Mouse (Mus musculus) MN1 (cell line): ENCODE measurements around the gene Amz2.

Source experiments
- DNase-seq: peaks from one replicate; pipeline ENCODE4 v3.0.0-alpha.2; 2016; ENCODE audit warnings: low spot score

Gene Amz2

DNA sequence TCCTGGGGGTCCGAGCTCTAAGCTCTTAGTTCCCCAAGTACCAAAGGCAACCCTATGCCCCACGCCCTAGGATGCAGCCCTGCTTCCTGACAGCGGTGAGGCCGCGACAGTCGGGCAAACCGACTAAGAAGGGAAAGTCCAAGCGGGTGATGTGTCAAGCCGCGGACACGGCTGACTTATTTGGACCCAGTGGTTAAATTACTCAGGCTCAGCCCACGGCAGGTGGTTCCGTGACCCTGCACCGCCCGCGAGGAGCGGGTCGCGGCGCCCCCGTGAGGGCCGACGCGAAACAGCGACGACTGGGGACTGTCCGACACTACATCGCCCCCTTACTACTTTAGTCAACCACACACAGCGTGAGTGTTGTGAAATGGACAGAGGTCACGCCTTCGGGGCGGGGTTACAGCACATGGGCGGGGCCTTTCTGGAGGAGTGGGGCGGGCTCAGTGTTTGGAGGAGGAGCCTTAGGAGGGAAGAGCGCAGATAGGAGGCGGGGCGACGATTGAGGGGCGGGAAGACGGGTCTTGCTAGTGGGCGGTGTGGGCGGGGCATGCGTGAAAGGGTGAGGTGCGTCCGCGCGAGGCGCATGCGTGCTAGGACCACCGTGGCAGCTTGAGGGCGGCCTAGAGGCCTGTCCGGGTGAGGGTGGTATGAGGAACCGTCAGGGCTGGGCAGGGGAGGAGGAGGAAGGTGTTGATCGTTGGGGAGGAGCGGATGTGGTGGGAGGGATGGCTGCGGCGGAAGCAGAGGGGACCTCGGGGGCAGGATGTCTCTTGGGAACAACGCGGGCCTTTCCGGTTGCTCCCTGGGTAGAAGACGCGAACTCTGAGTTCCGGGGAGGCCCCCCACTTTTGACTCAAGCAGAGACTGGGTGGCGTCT, at the start of gene Amz2:
Gene Amz2, plus strand, starts transcription at position 555 of the 880 bp plus-strand sequence.
- peak; percentile 99 for DNase-seq

DNA sequence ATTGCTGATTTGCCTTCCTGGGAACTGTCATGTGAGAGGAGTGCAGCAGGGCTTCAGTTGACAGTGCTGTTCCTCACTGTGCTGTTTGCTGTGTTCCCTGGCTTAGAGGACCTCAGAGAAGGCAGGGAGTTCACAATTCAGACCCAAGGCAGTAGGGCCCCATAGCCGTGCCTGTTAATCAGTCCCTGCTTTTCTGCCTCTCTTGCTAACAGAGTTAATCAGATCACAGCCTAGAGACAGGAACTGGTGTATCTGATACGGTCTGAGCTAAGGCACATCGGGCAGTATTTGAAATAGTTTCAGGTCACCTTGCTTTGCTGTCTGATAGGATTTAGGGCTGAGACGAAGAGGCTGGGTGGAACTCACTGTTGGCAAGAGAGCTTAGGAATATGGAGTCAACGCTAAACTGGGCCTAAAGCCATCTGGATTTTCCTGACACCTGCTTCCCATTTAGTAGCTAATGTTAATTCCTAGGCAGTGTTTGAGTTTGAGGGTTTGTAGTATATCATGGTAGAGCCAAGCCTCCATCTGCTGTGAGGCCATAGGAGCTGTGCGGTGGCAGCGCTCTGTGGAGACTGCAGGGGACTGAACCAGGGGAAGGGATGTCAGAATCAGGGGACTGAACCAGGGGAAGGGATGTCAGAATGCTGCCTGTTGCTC, 49.1 kb upstream of the Amz2 start:
- peak; percentile 48 for DNase-seq

DNA sequence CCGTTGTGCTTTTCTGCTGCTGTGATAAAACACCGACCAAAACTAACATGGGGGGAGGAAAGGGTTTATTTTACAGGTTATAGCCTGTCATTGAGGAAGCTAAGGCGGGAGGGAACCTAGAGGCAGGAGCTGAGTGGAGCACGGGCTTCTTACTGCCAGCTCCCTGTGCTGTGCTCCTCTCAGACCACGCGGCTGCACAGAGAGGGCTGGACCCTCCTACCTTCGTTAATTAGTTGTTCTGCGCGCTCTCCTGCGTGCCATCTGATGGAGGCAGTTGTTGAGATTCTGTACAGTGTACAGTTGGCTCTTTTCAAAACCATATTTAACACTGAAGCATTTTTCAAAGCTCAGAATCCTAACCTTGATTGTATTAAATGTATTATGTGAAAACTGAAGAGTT, 48.3 kb upstream of the Amz2 start:
- DNase-seq, result no peak

DNA sequence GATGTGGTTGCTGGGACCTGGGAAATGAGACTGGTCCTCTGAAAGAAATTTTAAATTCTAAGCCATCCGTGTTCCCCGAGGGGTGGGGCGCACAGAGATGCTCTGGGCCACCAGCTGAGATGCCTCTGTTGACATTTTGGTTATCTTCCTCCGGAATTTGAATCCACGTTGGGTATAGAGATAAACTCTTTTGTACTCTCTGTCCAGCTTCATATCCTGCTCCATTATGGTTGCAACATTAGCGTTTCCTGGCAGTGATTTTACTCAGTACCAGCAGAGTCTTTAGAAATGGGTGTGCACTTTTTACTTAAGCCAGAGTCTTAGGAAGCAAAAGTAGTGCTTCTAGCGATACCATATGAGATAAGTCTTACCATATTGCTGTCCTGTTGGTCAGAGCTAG, 47.7 kb upstream of the Amz2 start:
- no peak for DNase-seq

DNA sequence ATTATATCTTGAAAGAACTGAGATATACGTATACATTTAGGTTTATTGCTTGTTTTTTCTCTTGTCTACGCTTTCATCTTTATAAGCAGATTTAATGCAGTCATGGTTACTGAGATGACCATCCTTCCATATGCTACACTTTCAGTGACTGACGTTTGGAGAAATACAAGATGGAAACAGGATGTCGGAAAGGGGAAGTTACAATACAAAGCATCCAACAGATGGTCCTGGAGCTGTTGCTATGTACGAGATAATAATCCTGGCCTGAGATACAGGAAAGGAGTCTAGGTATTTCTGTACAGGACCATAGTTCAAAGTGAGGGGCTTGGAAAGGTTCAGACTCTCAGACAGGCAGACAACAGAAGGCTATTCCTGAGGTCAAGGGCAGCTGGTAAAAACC, 45.1 kb upstream of the Amz2 start:
- no peak for DNase-seq

DNA sequence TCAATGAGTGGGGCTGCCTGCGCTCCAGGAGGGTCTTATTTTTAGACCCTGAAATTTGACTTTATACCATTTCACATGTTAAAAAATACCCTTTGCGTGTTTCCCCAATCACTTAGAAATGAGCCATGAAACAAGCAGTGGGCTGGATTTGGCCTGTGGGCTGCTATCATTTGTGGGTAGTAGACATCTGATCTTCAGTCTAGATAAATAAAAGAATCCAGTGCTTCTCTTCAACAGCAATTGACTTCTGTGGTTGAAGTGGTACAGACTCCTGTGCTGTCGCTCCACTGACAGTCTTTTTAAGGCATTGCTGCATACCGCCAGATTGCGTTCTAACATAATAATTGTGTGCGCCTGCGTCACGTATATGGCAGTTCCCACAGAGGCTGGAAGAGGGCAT, 40.5 kb upstream of the Amz2 start:
- peak; percentile 87 for DNase-seq

DNA sequence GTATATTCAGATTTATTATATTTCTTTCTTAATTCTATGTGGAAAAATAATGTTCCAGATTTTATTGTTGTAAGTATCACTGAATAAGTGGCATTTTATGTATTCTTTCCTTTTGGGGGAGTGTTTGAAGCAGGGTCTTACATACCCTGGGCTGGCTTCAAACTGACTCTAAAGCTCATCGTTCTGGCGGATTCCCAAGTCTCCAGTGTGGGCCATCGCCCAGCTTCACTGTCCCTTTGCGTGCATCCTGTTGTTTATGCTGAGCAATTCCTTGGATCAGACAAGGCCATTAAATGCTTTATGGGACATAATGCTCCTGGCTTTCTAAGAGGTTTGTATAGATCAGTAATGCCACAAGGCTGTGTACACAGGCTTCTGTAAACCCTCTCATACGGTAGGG, 36.7 kb upstream of the Amz2 start:
- DNase-seq, result no peak

DNA sequence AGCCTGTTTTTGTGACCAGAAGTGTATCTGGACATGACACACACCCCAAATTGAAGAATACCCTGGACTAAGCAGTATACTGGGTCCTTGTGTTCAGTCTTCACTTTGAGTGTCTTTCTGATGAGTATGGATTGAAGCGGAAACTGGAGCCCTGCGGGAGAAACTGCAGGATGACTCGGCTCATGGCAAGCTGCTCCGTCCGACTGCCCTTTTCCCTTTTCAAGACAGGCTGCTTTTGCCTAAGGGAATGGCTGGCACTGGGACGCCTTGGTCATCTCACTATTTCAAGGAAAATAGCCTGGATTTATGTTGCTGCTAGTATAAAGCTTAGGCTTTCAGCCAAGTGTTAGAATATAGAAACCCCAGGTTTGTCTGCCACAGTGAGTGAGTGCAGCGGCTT, 34.5 kb upstream of the Amz2 start:
- no peak for DNase-seq

DNA sequence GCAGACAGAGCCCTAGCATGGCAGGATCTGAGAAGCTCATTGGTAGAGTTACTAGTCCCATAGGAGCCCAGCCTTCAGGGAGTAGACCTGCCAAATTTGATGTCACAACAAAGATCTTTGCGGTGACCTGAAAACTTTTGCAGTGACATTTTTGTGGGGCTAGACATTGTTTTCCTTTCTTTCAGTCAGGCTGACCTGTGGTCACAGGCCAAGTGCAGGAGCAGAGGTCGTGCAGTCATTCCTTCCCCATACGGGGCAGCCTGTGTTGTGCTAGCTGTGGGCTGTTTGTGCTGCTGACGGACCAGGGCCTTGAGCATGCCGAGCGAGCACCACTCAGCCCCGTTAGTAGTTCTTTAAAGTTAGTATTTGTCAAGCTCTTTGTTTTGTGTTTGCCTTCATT, 34.0 kb upstream of the Amz2 start:
- DNase-seq, result no peak

DNA sequence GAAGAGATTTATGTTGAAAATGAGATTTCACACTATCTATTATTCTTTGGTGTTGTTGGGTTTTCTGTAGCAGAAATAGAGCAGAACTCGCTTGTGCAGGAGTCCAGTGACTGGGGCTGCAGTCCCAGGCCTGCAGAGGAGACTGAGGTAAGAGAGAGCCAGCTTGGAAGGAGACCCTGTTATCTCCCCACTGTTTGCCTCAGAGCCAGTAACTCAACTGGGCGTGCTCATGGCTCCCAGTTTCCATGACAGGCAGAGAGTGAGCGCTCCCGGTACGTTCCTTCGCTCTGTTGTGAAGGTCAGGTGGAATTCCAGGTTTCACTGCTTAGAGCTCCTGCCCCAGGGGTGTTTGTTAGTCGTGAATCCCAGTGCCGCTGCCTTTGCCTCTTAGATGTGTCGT, 33.1 kb upstream of the Amz2 start:
- no peak for DNase-seq

DNA sequence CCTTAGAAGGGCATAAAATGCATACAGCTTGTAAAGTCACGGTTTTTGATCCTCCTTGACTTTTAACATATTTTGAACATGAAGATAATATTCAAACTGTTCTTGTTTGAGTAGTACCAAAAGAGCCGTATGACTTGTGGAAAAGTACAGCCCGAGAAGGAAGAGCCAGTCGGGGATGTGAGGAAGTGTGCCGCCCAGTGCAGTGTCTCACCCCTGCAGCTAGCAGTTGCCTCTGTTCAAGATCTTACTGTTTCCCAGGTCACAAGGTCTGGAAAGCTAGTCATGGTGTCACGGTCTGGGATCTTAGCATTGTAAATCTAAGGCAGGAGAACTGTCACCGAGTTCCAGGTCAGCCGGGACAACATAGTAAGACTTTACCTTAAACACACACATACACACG, 31.0 kb upstream of the Amz2 start:
- DNase-seq, result no peak

DNA sequence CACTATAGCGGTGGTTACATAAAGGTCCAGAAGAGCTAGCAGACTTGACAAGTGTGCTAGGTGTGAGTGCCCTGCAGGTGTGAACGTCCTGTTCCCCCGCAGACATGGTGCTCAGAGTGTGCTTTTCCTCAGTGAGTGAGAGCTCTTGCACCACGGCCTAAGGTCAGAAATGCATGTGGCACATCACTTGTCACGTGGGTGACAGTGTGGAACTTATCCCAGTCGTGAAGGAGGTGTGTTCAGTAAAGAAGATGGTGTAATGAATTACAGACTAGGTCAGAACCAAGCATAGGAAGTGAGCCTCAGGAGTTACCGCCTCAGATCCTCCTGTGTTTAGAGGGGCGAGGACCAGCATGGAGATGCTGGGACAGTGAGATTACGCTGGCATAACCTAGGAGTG, 30.5 kb upstream of the Amz2 start:
- no peak for DNase-seq

DNA sequence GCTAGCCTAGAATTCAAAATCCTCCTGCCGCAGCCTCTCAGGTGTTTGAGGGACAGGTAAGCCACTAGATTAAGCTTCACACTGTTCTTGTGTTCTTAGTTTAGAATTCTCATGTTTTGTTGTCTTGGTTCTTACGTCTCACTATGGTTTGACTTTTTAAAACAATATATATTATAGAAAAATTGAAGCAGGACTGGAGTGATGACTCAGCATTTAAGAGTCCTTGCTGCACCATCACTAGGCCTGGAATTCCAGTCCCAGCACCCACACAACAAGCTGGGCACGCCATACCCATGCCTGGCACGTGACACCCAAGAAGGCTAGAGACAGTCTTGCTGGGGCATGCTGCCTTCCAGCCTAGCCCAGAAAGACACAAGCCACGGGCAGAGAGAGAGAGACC, 19.3 kb upstream of the Amz2 start:
- DNase-seq, result no peak

DNA sequence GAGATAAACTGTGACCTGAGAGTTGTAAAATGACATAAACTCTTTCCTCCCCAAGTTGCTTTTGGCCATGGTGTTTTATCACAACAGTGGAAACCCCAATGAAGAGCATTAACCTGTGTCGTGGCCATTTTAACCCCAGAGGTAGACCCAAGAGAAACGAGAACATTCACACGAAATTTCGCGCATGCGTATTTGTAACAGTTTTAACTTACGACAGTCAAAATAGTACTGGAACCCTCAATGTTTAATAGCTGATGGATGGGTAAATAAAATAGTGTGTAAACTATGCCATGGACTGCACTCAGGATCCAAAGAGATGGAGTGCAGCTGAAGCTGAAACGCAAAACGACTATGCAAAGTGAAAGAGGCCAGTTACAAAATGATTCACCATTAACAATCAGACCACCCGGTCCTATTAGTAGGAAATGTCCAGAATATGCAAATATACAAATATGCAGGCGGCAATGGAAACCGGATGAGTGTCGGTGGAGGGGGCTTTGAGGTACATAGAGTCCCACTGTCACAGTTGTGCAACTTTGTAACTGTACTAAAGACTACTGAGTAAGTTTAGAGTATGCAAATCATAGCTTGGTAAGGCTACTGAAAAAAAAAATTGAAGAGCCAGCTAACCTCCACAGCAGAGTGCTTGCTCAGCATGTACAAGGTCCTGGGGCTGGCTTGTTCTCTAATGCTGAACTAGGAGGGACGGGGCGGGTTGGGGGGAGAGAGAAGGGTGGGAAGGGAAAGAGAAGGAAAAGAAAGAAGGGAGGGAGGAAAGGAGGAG, 15.4 kb upstream of the Amz2 start:
- no peak for DNase-seq

DNA sequence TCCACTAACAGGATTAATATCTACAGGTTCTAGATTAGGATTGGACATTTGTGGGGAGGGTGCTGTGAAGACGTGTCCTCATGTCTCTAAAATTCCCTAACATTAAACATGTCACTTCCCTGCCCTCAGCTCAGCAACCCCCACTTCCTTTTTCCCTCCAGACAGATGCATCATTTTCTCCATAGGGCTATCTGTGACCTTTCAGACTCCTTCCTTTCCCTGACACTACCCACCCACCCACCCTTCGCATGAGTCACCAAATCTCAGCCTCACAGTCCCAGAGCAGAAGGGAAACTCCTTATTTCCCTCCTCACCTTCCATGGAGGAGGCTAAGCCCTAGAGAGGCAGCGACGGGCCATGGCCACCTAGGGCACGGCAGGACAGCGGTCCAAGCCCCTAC, 12.1 kb upstream of the Amz2 start, which contains the start of gene 9930022D16Rik:
Gene 9930022D16Rik, plus strand, starts transcription at position 301 of the 400 bp plus-strand sequence.
- DNase-seq, result no peak

DNA sequence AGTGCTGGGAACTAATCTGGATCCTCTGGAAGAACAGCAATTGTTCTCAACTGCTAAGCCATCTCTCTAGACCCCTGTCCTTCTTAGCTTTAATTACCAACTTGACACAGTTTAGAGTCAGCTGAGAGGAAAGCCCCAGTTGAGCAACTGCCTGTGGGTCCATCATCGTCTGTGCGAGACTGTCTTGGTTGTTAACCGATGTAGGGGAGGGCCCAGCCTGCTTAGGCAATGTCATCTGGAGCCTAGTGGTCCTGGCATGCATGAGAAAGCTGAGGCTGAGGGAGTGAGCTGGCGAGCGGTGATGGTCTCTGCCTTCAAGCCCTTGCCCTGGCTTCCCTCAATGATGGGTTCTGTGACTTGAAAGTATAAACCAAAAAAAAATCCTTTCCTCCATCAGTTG, 10.9 kb upstream of the Amz2 start:
- no peak for DNase-seq

DNA sequence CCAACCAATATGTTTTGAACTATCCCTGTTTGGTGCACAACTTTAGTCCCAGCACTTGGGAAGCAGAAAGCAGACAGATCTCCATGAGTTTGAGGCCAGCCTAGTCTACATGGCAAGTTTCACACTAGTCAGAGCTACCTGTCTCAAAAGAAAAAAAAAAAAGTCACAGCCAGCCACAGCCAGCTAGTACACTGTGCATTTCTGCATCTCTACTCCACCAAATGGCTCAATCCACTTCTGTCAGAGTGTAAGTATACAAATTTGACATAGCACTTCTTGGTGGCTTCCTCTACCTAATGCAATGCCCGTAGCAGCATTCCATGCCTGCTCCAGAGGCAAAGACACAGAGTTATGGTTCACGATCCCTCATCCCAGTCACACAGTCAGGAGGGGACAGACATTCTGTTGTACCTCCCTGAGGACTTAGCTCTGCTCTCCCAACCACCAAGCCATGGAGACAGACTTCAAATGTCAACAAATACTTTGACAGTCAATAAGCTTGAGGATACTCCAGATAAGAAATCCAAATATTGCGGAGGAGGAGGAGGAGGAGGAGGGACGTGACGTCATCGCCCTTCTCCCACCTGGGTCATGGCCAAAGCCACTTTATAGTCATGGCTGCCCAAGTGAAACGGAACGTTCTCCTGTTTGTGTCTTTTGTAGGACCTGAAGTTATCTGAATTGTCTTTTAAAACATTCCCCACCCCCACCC, 8.9 kb upstream of the Amz2 start:
- no peak for DNase-seq

DNA sequence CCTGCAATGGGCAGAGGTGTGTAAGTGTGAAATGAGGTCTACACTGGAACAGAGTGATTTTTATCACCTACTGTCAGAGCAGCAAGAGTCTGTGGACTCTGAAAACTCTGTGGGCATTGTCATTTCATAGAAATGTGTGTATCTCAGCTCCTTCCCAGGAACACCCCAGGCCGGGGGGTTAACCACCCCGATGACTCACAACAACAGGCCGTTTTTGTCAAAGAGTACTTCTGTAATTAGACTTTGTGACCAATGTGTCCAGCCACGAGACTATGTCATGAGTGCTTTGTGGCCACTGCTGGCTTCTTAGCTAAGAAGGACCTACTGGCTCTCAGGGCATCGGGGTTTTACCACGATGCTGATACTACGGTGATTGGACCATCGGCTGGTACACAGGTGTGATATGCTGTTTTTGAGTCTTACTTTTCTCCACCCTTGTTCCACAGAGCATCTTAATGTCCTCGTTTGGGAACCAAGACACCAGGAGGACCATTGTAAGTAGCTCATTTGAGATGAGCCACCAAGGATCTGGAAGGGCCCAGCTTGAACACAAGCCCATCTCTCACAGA, 8.2 kb upstream of the Amz2 start:
- no peak for DNase-seq

DNA sequence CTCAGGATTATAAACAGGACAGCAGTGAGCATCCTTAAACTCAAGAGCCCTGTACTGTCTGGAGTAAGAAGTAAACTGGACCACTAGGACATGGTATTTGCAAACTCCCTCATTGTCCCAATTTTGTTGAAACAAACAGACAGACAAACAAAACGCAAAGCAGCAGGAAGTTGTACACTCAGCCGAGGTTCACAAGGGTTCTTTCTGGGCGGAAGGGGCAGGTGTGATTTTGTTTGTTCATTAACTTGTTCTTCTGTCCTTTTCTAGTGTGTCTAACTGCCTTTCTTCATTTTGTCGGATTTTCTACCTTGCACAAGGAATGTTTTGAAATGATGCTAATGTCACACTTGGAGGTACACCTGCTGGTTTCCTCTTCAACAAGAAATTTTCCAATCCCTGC, 6.3 kb upstream of the Amz2 start:
- no peak for DNase-seq

DNA sequence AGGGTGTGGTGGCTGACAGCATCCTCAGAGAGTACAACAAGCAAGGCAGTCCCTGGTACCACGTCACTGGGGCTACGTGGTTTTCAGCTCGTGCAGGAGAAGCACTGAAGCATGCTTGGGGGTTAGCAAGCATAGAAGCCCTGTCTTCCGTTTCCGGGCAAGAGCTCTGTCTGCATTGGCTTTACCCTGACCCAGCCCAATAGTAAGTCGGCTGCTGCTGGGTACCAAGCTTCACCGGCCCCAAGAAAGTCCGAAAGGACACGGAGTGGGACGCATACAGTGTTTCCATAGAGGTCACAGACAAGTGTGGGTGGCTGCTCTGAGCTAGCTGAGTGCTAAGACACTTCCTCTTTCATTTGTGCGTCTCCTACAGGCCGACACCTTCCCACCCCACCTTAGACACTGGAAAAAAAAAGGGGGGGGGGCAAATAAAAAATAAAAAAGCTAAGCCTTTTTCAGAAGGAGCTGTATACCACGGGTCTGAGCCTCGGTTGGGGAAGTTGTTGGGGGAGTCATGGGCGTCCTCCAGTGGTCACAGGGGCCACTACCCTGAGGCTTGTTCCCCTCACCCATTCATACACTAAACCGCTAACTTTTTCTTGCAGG, 5.7 kb upstream of the Amz2 start:
- DNase-seq, result peak; percentile 74

DNA sequence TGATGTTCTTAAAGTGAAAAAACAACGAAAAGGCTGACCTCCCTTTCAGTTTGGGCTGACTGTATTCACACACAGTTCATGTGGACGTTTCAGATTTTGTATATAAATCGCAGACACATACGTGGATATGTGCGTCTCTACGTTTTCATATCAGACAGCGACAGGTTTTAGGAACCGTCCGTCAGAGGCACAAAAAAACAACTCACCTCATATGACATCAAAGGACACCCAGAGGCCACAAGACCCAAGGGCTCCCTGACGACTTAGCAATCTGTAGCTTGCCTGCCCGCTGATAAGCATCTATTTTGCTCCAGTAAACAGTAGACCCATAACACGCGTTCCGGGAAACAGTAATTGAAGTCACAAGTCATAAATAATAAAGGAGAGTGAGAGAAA, 5.2 kb upstream of the Amz2 start:
- peak; percentile 50 for DNase-seq
